Mouse (Mus musculus) MEL (cell line): Measurements from ENCODE around the gene Socs5.

ENCODE experiments used
- CTCF ChIP-seq, 3 experiments: IDR thresholded peaks in 2 of 3; conservative IDR thresholded peaks in 1 of 3; 2 replicates each; pipeline ENCODE4 v1.5.1; 2011 to 2012; ENCODE audit warnings: low read length in 3 of 3, low read depth in 2 of 3, mild to moderate bottlenecking in 2 of 3, improper control_type of control experiment in 1 of 3, inconsistent platforms in 1 of 3, mixed read lengths in 1 of 3, moderate library complexity in 1 of 3; ENCODE audit not compliant: control insufficient read depth in 1 of 3, insufficient read depth in 1 of 3, poor library complexity in 1 of 3, severe bottlenecking in 1 of 3
- MYB ChIP-seq: IDR thresholded peaks from 2 replicates; pipeline ENCODE4 v1.6.1; 2011; ENCODE audit warnings: mild to moderate bottlenecking, low read depth, low read length, improper control_type of control experiment
- POLR2AphosphoS5 ChIP-seq: IDR thresholded peaks from 2 replicates; pipeline ENCODE4 v1.6.1; 2012; ENCODE audit warnings: low read depth, borderline replicate concordance, mild to moderate bottlenecking, inconsistent platforms, low read length, moderate library complexity, mixed read lengths

- TF ChIP-seq CTCF (IDR thresholded peaks at IDR 0.05 in 2 of 3, conservative IDR thresholded peaks at IDR 0.05 in 1 of 3; ENCODE audit: control insufficient read depth in 1 of 3, insufficient read depth in 1 of 3, low read depth in 2 of 3, low read length in 3 of 3, poor library complexity in 1 of 3, severe bottlenecking in 1 of 3) (no peak), POLR2AphosphoS5 (no peak), MYB (no peak)
Measured at GRCm38 (mm10) chr17:87108507-87109292, 1.2 kb downstream of the Socs5 start.
